Mouse (Mus musculus): ENCODE data around the gene Pwp2. TPM values are rescaled to one million over a fixed set of nuclear protein-coding genes. Genes with fewer than 3 reads are reported as not detected.

Gene Pwp2
- polyA plus RNA-seq, 1 experiment: 32.4 TPM

DNA sequence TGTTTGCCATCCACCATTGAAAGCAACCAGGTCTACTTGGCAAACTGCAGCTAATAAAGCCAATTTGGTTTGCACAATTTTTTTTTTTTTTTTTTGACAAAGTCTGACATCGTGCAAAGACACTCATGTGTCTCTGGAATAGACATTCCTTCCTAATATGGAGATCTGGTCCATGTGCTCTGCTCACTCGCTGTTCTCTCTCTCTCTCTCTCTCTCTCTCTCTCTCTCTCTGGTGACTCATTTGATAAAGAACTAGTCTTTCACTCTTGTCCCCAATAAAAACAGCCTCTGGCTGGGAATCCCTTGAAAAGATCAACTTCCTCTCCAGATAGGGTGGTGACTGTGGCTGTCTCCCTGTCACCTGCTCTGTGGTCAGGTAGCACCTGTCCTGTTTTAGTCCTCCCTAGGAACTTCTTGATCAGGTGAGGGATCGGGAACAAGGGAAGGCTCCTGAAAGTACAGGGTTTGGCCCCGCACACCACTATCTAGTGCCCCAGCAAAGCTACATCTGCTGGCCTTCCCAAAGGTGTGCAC lies 37.0 kb downstream of the Pwp2 start:
- no peak overlapping the region for H3K4me3 ChIP-seq (ENCODE audit: insufficient read depth, poor library complexity, severe bottlenecking)
- no peaks in the 10 kb centered on the region for H3K79me3 ChIP-seq (ENCODE audit: low read depth)
- no peaks in the 10 kb centered on the region for H3K79me2 ChIP-seq (ENCODE audit: control insufficient read depth, insufficient read depth)
- H3K27me3 ChIP-seq (ENCODE audit: control insufficient read depth, insufficient read depth, insufficient read length): peaks cover 31% of the 10 kb centered on the region
- H3K36me3 ChIP-seq (ENCODE audit: control insufficient read depth, insufficient read depth): no peaks in the 10 kb centered on the region
- TF ChIP-seq FOSL1 (IDR thresholded peaks at IDR 0.05; ENCODE audit: insufficient read depth, low read length, poor library complexity, severe bottlenecking) (no peak), MYOD1 (IDR thresholded peaks at IDR 0.05; ENCODE audit: control insufficient read depth, insufficient read length, low read depth) (no peak), USF1 (IDR thresholded peaks at IDR 0.05; ENCODE audit: low read depth) (no peak), MAX (IDR thresholded peaks at IDR 0.05) (no peak), CTCF (IDR thresholded peaks at IDR 0.05; ENCODE audit: control insufficient read depth, insufficient read depth, insufficient read length) (no peak), CEBPB (IDR thresholded peaks at IDR 0.05; ENCODE audit: low read depth) (no peak), MYOG (IDR thresholded peaks at IDR 0.05; ENCODE audit: control insufficient read depth, extremely low read depth, insufficient read length) (no peak)
- no peak overlapping the region for H3ac ChIP-seq (ENCODE audit: control insufficient read depth, insufficient read length, low read depth)

DNA sequence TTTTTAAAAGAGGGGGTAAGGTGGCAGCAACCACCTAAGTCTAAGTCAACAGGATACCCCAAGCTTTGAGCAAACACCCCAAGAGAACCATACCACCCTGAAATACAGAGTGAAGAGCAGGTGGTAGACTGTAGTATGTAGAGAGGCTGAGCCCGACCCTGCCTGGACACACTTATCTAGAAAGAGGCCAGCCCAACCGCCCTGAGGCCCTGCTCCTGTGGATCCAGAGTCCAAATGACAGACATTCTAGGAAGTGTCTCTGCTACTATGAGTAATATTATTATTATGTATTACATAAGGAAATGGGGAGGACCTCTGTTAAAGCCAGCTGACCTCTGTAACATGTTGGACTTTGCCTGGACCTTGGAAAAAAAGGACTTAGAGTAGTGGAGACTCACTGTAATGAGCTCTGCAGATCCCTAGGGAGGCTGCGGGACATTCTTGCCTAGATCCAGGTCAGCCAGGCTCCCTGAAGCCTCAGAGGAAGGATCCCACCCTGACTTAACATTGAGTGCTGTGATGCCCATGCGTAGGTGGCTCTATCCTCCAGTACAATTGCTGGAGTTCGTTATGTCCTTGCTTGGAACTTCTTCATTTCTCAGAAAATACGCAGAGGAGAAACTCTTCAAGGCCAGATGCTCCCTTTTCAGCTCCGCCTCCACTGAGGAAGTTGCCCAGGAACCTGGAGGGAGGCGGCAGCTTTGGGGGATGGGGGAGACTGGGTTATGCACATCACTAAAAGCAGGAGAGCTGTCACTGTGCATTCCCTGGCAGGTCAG lies 41.0 kb downstream of the Pwp2 start:
- Histone ChIP-seq H3K79me3 (ENCODE audit: low read depth) (no peaks in the 10 kb centered on the region), H3ac (ENCODE audit: control insufficient read depth, insufficient read length, low read depth) (no peak overlapping the region), H3K36me3 (ENCODE audit: control insufficient read depth, insufficient read depth) (no peaks in the 10 kb centered on the region), H3K27me3 (ENCODE audit: control insufficient read depth, insufficient read depth, insufficient read length) (peaks cover 19% of the 10 kb centered on the region), H3K4me3 (ENCODE audit: insufficient read depth, poor library complexity, severe bottlenecking) (no peak overlapping the region), H3K79me2 (ENCODE audit: control insufficient read depth, insufficient read depth) (no peaks in the 10 kb centered on the region)
- TF ChIP-seq FOSL1 (IDR thresholded peaks at IDR 0.05; ENCODE audit: insufficient read depth, low read length, poor library complexity, severe bottlenecking): no peak
- TF ChIP-seq MYOG (IDR thresholded peaks at IDR 0.05; ENCODE audit: control insufficient read depth, extremely low read depth, insufficient read length): no peak
- no peak for TF ChIP-seq USF1 (IDR thresholded peaks at IDR 0.05; ENCODE audit: low read depth)
- TF ChIP-seq CEBPB (IDR thresholded peaks at IDR 0.05; ENCODE audit: low read depth): no peak
- no peak for TF ChIP-seq MAX (IDR thresholded peaks at IDR 0.05)

DNA sequence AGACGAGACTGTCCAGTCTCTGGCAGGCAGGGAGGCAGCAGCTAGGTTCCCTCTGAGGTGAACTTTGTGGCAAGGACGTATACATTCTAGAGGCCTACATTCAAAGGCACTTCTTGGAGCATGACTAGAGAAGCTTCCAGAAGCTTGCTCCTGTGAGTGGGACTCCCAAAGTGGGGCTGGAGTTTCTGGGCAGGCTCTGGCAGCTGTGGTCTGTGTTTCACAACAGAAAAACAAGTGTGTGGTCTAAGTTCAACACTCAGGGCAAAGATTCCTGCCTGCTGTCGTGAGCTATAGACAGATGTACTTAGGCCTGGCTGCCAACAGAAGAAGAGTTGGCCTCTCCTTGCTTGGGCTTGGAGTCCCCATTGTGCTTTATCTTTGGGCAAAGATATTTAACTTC lies 44.1 kb downstream of the Pwp2 start:
- no peaks in the 10 kb centered on the region for H3K36me3 ChIP-seq (ENCODE audit: control insufficient read depth, insufficient read depth)
- no peaks in the 10 kb centered on the region for H3K79me3 ChIP-seq (ENCODE audit: low read depth)
- TF ChIP-seq CTCF (IDR thresholded peaks at IDR 0.05; ENCODE audit: control insufficient read depth, insufficient read depth, insufficient read length) (no peak), CEBPB (IDR thresholded peaks at IDR 0.05; ENCODE audit: low read depth) (no peak), MYOG (IDR thresholded peaks at IDR 0.05; ENCODE audit: control insufficient read depth, extremely low read depth, insufficient read length) (no peak), MYOD1 (IDR thresholded peaks at IDR 0.05; ENCODE audit: control insufficient read depth, insufficient read length, low read depth) (no peak)
- H3K4me3 ChIP-seq (ENCODE audit: insufficient read depth, poor library complexity, severe bottlenecking): no peak overlapping the region
- H3K79me2 ChIP-seq (ENCODE audit: control insufficient read depth, insufficient read depth): no peaks in the 10 kb centered on the region
- peaks cover 11% of the 10 kb centered on the region for H3K27me3 ChIP-seq (ENCODE audit: control insufficient read depth, insufficient read depth, insufficient read length)
- H3ac ChIP-seq (ENCODE audit: control insufficient read depth, insufficient read length, low read depth): no peak overlapping the region

DNA sequence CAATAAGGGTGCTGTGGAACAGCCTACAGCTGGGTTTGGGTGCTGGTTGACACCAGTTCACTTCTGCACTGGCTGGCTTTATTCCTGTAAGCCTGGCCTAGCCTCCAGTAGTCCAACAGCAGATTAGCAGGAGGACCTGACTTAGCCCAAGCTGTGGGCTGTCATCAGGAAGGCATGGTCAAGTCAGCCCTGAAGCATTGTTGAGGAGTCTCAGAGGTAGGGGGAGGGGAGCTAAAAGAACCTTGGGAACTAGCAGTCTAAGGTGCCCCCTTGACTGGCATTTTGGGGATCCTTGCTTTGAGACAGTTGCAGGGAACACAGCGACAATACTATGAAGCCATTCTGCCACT lies 44.7 kb downstream of the Pwp2 start:
- no peaks in the 10 kb centered on the region for H3K79me2 ChIP-seq (ENCODE audit: control insufficient read depth, insufficient read depth)
- H3K79me3 ChIP-seq (ENCODE audit: low read depth): no peaks in the 10 kb centered on the region
- H3K36me3 ChIP-seq (ENCODE audit: control insufficient read depth, insufficient read depth): no peaks in the 10 kb centered on the region
- TF ChIP-seq USF1 (IDR thresholded peaks at IDR 0.05; ENCODE audit: low read depth) (no peak), CEBPB (IDR thresholded peaks at IDR 0.05; ENCODE audit: low read depth) (no peak), FOSL1 (IDR thresholded peaks at IDR 0.05; ENCODE audit: insufficient read depth, low read length, poor library complexity, severe bottlenecking) (no peak), MAX (IDR thresholded peaks at IDR 0.05) (no peak), MYOG (IDR thresholded peaks at IDR 0.05; ENCODE audit: control insufficient read depth, extremely low read depth, insufficient read length) (no peak), MYOD1 (IDR thresholded peaks at IDR 0.05; ENCODE audit: control insufficient read depth, insufficient read length, low read depth) (no peak), CTCF (IDR thresholded peaks at IDR 0.05; ENCODE audit: control insufficient read depth, insufficient read depth, insufficient read length) (no peak)
- H3K27me3 ChIP-seq (ENCODE audit: control insufficient read depth, insufficient read depth, insufficient read length): peaks cover 7% of the 10 kb centered on the region
- no peak overlapping the region for H3ac ChIP-seq (ENCODE audit: control insufficient read depth, insufficient read length, low read depth)
- no peak overlapping the region for H3K4me3 ChIP-seq (ENCODE audit: insufficient read depth, poor library complexity, severe bottlenecking)

DNA sequence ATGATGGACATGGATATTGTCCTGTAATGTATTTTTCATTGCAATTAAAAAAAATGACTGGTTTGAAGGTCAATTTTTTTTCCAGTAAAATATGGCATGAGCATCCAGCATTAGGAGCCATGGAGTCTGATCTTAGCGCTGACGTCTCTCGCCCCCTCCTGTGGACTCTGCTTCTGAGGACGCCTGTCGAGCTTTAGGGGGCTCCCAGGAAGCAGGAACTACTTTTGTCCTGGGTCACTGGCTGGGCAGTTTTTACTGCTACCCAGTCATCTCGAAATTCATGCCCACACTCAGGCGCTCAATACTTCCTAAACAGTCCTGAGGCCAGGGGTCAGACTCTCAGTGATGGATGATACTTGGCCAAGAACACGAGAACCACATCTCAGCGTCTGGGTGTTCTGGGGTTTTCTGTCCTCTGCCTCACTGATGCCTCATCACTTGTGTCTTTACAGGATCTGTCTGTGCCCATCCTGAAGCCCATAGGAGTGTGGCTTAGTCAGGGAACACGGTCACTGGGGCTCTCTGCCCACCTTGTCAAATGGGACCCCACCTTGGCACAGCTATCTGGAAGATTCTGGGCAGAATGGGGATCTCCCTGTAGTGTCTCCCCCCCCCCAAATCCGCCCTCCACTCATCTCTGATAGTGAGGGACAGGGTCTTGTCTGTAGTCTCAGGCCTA lies 45.2 kb downstream of the Pwp2 start:
- Histone ChIP-seq H3K27me3 (ENCODE audit: control insufficient read depth, insufficient read depth, insufficient read length) (peaks cover 6% of the 10 kb centered on the region), H3K4me3 (ENCODE audit: insufficient read depth, poor library complexity, severe bottlenecking) (no peak overlapping the region), H3K79me2 (ENCODE audit: control insufficient read depth, insufficient read depth) (no peaks in the 10 kb centered on the region), H3ac (ENCODE audit: control insufficient read depth, insufficient read length, low read depth) (no peak overlapping the region), H3K79me3 (ENCODE audit: low read depth) (no peaks in the 10 kb centered on the region), H3K36me3 (ENCODE audit: control insufficient read depth, insufficient read depth) (no peaks in the 10 kb centered on the region)
- TF ChIP-seq CEBPB (IDR thresholded peaks at IDR 0.05; ENCODE audit: low read depth) (no peak), MYOD1 (IDR thresholded peaks at IDR 0.05; ENCODE audit: control insufficient read depth, insufficient read length, low read depth) (no peak), USF1 (IDR thresholded peaks at IDR 0.05; ENCODE audit: low read depth) (no peak), FOSL1 (IDR thresholded peaks at IDR 0.05; ENCODE audit: insufficient read depth, low read length, poor library complexity, severe bottlenecking) (no peak), CTCF (IDR thresholded peaks at IDR 0.05; ENCODE audit: control insufficient read depth, insufficient read depth, insufficient read length) (no peak), MAX (IDR thresholded peaks at IDR 0.05) (no peak), MYOG (IDR thresholded peaks at IDR 0.05; ENCODE audit: control insufficient read depth, extremely low read depth, insufficient read length) (no peak)
